Mouse (Mus musculus): Measurements from ENCODE around the gene Ube2z. TPM values are rescaled to one million over a fixed set of nuclear protein-coding genes. Genes with fewer than 3 reads are reported as not detected.

Ube2z gene
- polyA plus RNA-seq, 1 experiment from 2014 or later = 20.9 TPM

Other genes with a start within 250 kb of the Ube2z start
- not detected in 2 replicates for gene Phospho1, start 240.9 kb downstream of the Ube2z start, polyA plus RNA-seq (2014; fragmentation: Nextera tagmentation; extraction: Ambion mirVana)
- gene Gngt2, start 228.2 kb downstream of the Ube2z start, polyA plus RNA-seq (2014; fragmentation: Nextera tagmentation; extraction: Ambion mirVana) = 7.1 and 7.6 TPM in 2 replicates
- gene Abi3, start 222.9 kb downstream of the Ube2z start, polyA plus RNA-seq (2014; fragmentation: Nextera tagmentation; extraction: Ambion mirVana) = 2.4 and 2.6 TPM in 2 replicates
- gene B4galnt2, start 150.5 kb downstream of the Ube2z start, polyA plus RNA-seq (2014; fragmentation: Nextera tagmentation; extraction: Ambion mirVana) = 0.11 TPM in 1 of 2 replicates, not detected in the other
- 80.6 and 83.9 TPM in 2 replicates for gene Igf2bp1, start 59.4 kb downstream of the Ube2z start, polyA plus RNA-seq (2014; fragmentation: Nextera tagmentation; extraction: Ambion mirVana)
- not detected in 2 replicates for gene Gip, start 40.8 kb downstream of the Ube2z start, polyA plus RNA-seq (2014; fragmentation: Nextera tagmentation; extraction: Ambion mirVana)
- gene Snf8, start 30.5 kb downstream of the Ube2z start, polyA plus RNA-seq (2014; fragmentation: Nextera tagmentation; extraction: Ambion mirVana) = 47.3 and 48.8 TPM in 2 replicates
- 474 and 485 TPM in 2 replicates for gene Atp5g1, start 10.3 kb upstream of the Ube2z start, polyA plus RNA-seq (2014; fragmentation: Nextera tagmentation; extraction: Ambion mirVana)
- gene Calcoco2, start 46.6 kb upstream of the Ube2z start, polyA plus RNA-seq (2014; fragmentation: Nextera tagmentation; extraction: Ambion mirVana) = 0.17 TPM in 1 of 2 replicates, not detected in the other
- 0.07 and 0.12 TPM in 2 replicates for gene Ttll6, start 68.4 kb upstream of the Ube2z start, polyA plus RNA-seq (2014; fragmentation: Nextera tagmentation; extraction: Ambion mirVana)
- not detected in 2 replicates for gene Hoxb13, start 128.9 kb upstream of the Ube2z start, polyA plus RNA-seq (2014; fragmentation: Nextera tagmentation; extraction: Ambion mirVana)
- gene Hoxb9, start 206.1 kb upstream of the Ube2z start, polyA plus RNA-seq (2014; fragmentation: Nextera tagmentation; extraction: Ambion mirVana) = 0.80 and 3.2 TPM in 2 replicates
- 3.1 and 7.0 TPM in 2 replicates for gene Hoxb8, start 216.5 kb upstream of the Ube2z start, polyA plus RNA-seq (2014; fragmentation: Nextera tagmentation; extraction: Ambion mirVana)
- 4.0 and 11.2 TPM in 2 replicates for gene Hoxb7, start 221.2 kb upstream of the Ube2z start, polyA plus RNA-seq (2014; fragmentation: Nextera tagmentation; extraction: Ambion mirVana)
- gene Hoxb6, start 227.1 kb upstream of the Ube2z start, polyA plus RNA-seq (2014; fragmentation: Nextera tagmentation; extraction: Ambion mirVana) = 15.9 and 38.5 TPM in 2 replicates
- gene Hoxb5, start 237.9 kb upstream of the Ube2z start, polyA plus RNA-seq (2014; fragmentation: Nextera tagmentation; extraction: Ambion mirVana) = 33.1 and 42.5 TPM in 2 replicates